Mouse (Mus musculus) embryonic fibroblast, embryonic 13.5 days (primary cell): ENCODE measurements at regions not wholly inside any gene's neighbourhood (a gene's known extent, or its start where the extent isn't known, plus 50 kb on each side); places are given as distances from the start of the nearest gene placed in this dataset.

Experiments used
- CTCF ChIP-seq: IDR thresholded peaks from 2 replicates; pipeline ENCODE4 v1.5.1; 2011; ENCODE audit warnings: mild to moderate bottlenecking, control low read depth, low read length, moderate library complexity, borderline replicate concordance; ENCODE audit not compliant: insufficient read depth
- POLR2A ChIP-seq: IDR thresholded peaks from 2 replicates; pipeline ENCODE4 v1.6.1; 2011; ENCODE audit warnings: low read depth, mild to moderate bottlenecking, control low read depth, low read length, moderate library complexity

- TF ChIP-seq CTCF, result no peak
- no peak for TF ChIP-seq POLR2A
Observed at GRCm38 (mm10) chr13:44218266-44218665, 433.7 kb downstream of the Cd83 start.
